Mouse (Mus musculus) CH12.LX (cell line): ENCODE measurements at regions not wholly inside any gene's neighbourhood (a gene's known extent, or its start where the extent isn't known, plus 50 kb on each side); places are given as distances from the start of the nearest gene placed in this dataset.

Experiments
- DNase-seq: peaks from one replicate; pipeline ENCODE4 v3.0.0-alpha.2; 2013; ENCODE audit errors: extremely low read depth
- H3K27ac ChIP-seq: 2 replicates; pipeline ENCODE4 v1.5.1; 2012; ENCODE audit warnings: low read depth, mild to moderate bottlenecking, control low read depth, moderate library complexity; ENCODE audit not compliant: insufficient read depth
- H3K27me3 ChIP-seq: replicated peaks from 2 replicates; pipeline ENCODE3; 2012; ENCODE audit warnings: inconsistent platforms
- H3K36me3 ChIP-seq, 2 experiments: replicated peaks in 1 of 2; 2 replicates each; pipeline versions ENCODE3 to v1.6.1; 2012; ENCODE audit warnings: inconsistent platforms in 1 of 2, low read length in 1 of 2, mild to moderate bottlenecking in 1 of 2, mixed read lengths in 1 of 2, moderate library complexity in 1 of 2; ENCODE audit not compliant: control insufficient read depth in 1 of 2, insufficient read depth in 1 of 2
- H3K4me1 ChIP-seq, 2 experiments: 2 replicates each; pipeline ENCODE4 v1.6.1; 2012; ENCODE audit warnings: inconsistent platforms in 1 of 2, moderate library complexity in 1 of 2; ENCODE audit not compliant: insufficient read depth in 2 of 2, control insufficient read depth in 1 of 2
- H3K4me2 ChIP-seq: 2 replicates; pipeline ENCODE4 v1.6.1; 2012; ENCODE audit warnings: low read depth, mild to moderate bottlenecking, control low read depth; ENCODE audit not compliant: poor library complexity, insufficient read depth, severe bottlenecking
- H3K4me3 ChIP-seq, 3 experiments: fragments of 150-350 bp in 1 of 3; sonication (generic) in 1 of 3; replicated peaks in 1 of 3; 2 replicates each; pipeline versions ENCODE3 to v1.5.1; 2011 to 2012; ENCODE audit warnings: low read depth in 2 of 3, low read length in 2 of 3, mild to moderate bottlenecking in 2 of 3, moderate library complexity in 2 of 3, control low read depth in 1 of 3, improper control_type of control experiment in 1 of 3, inconsistent platforms in 1 of 3, mixed read lengths in 1 of 3; ENCODE audit not compliant: poor library complexity in 1 of 3
- H3K79me2 ChIP-seq: replicated peaks from 2 replicates; pipeline ENCODE4 v1.6.1; 2012; ENCODE audit warnings: mild to moderate bottlenecking, moderate library complexity; ENCODE audit not compliant: control insufficient read depth, poor library complexity, insufficient read depth, severe bottlenecking; ENCODE audit errors: extremely low read depth
- H3K9ac ChIP-seq: 2 replicates; pipeline ENCODE4 v1.6.1; 2012; ENCODE audit warnings: low read depth, mild to moderate bottlenecking, control low read depth, moderate library complexity; ENCODE audit not compliant: insufficient read depth
- H3K9me3 ChIP-seq: replicated peaks from 2 replicates; pipeline ENCODE3; 2012; ENCODE audit warnings: low read length, inconsistent platforms, mixed read lengths
- CHD2 ChIP-seq: IDR thresholded peaks from 2 replicates; pipeline ENCODE4 v1.6.1; 2011; ENCODE audit warnings: low read length, improper control_type of control experiment
- CTCF ChIP-seq, 2 experiments: IDR thresholded peaks in 1 of 2; conservative IDR thresholded peaks in 1 of 2; 2 replicates each; pipeline ENCODE4 v1.5.1; 2011 to 2012; ENCODE audit warnings: low read depth in 2 of 2, low read length in 2 of 2, improper control_type of control experiment in 1 of 2, inconsistent platforms in 1 of 2, mild to moderate bottlenecking in 1 of 2, moderate library complexity in 1 of 2
- E2F4 ChIP-seq: IDR thresholded peaks from 2 replicates; pipeline ENCODE4 v1.6.1; 2011; ENCODE audit warnings: low read depth, low read length, improper control_type of control experiment; ENCODE audit not compliant: insufficient replicate concordance
- JUND ChIP-seq: conservative IDR thresholded peaks from 2 replicates; pipeline ENCODE4 v1.6.1; 2011; ENCODE audit warnings: low read depth, low read length, improper control_type of control experiment
- MAX ChIP-seq: IDR thresholded peaks from 2 replicates; pipeline ENCODE4 v1.6.1; 2011; ENCODE audit warnings: low read length, improper control_type of control experiment
- POLR2AphosphoS2 ChIP-seq: IDR thresholded peaks from 2 replicates; pipeline ENCODE4 v1.6.1; 2011; ENCODE audit warnings: low read depth, low read length, improper control_type of control experiment
- RCOR1 ChIP-seq: conservative IDR thresholded peaks from 2 replicates; pipeline ENCODE4 v1.6.1; 2012; ENCODE audit warnings: low read depth, mild to moderate bottlenecking, inconsistent platforms, low read length, improper control_type of control experiment
- SIN3A ChIP-seq: IDR thresholded peaks from 2 replicates; pipeline ENCODE4 v1.6.1; 2012; ENCODE audit warnings: low read length, improper control_type of control experiment, inconsistent platforms
- TBP ChIP-seq: conservative IDR thresholded peaks from 2 replicates; pipeline ENCODE4 v1.6.1; 2011; ENCODE audit warnings: low read depth, low read length, improper control_type of control experiment
- UBTF ChIP-seq: IDR thresholded peaks from 2 replicates; pipeline ENCODE4 v1.6.1; 2012; ENCODE audit warnings: low read depth, mild to moderate bottlenecking, inconsistent platforms, low read length, improper control_type of control experiment, moderate library complexity
- USF1 ChIP-seq: IDR thresholded peaks from 2 replicates; pipeline ENCODE4 v1.6.1; 2014; ENCODE audit warnings: low read depth, mild to moderate bottlenecking, inconsistent platforms, low read length, improper control_type of control experiment
- ZNF384 ChIP-seq: IDR thresholded peaks from 2 replicates; pipeline ENCODE4 v1.6.1; 2012; ENCODE audit warnings: low read depth, low read length, improper control_type of control experiment, inconsistent platforms
- dilution Hi-C: fragments of 300-500 bp; cut with MboI; formaldehyde crosslinking; loops from 2 replicates; pipeline ENCODE4 v1.14.3; 2020; ENCODE audit warnings: low sequenced_read_pairs; ENCODE audit not compliant: extremely low pct_unique_long_range_greater_than_20kb, extremely low pct_ligation_motif_present
- in situ Hi-C: fragments of 300-500 bp; cut with MboI; formaldehyde crosslinking; loops from 3 replicates; pipeline ENCODE4 v1.14.3; 2019; ENCODE audit warnings: low sequenced_read_pairs, low pct_ligation_motif_present, low pct_unique_long_range_greater_than_20kb, mixed read lengths

- Histone ChIP-seq H3K27me3 (peaks cover 15% of the 10 kb centered on the region), H3K9me3 (peaks cover 7% of the 10 kb centered on the region), H3K4me1 (no peaks in the 10 kb centered on the region), H3K27ac (no peak overlapping the region), H3K4me3 (no peak overlapping the region), H3K36me3 (no peaks in the 10 kb centered on the region), H3K4me2 (no peak overlapping the region), H3K9ac (no peak overlapping the region), H3K79me2 (no peaks in the 10 kb centered on the region)
- in situ Hi-C loops, result no loop called here
- no peak for DNase-seq
- TF ChIP-seq CHD2 (no peak), UBTF (no peak), RCOR1 (no peak)
- dilution Hi-C loops, result no loop called here
Measured at GRCm38 (mm10) chr7:124502760-124503159, 520.1 kb downstream of the Hs3st4 start.

GRCm38 (mm10) chr7:124549038-124549437 is 566.4 kb downstream of the Hs3st4 start:
- Histone ChIP-seq H3K4me1 (no peaks in the 10 kb centered on the region), H3K36me3 (no peaks in the 10 kb centered on the region), H3K4me3 (no peak overlapping the region), H3K9me3 (peaks cover 18% of the 10 kb centered on the region), H3K79me2 (no peaks in the 10 kb centered on the region), H3K27me3 (peaks cover 17% of the 10 kb centered on the region), H3K4me2 (no peak overlapping the region), H3K27ac (no peak overlapping the region), H3K9ac (no peak overlapping the region)
- dilution Hi-C loops (no loop called here), in situ Hi-C loops (no loop called here)
- no peak for DNase-seq
- TF ChIP-seq MAX (no peak), USF1 (no peak), E2F4 (no peak), ZNF384 (no peak), POLR2AphosphoS2 (no peak), JUND (no peak)

GRCm38 (mm10) chr7:124557213-124557612 is 574.5 kb downstream of the Hs3st4 start:
- dilution Hi-C loops, result no loop called here
- DNase-seq, result no peak
- Histone ChIP-seq H3K27me3 (peaks cover 10% of the 10 kb centered on the region), H3K79me2 (no peaks in the 10 kb centered on the region), H3K36me3 (no peaks in the 10 kb centered on the region), H3K9ac (no peak overlapping the region), H3K4me3 (no peak overlapping the region), H3K4me2 (no peak overlapping the region), H3K4me1 (no peaks in the 10 kb centered on the region), H3K9me3 (peaks cover 9% of the 10 kb centered on the region), H3K27ac (no peak overlapping the region)
- in situ Hi-C loops, result no loop called here
- TF ChIP-seq SIN3A (no peak), TBP (no peak), JUND (no peak), CTCF (conservative IDR thresholded peaks at IDR 0.05 in 1 of 2, IDR thresholded peaks at IDR 0.05 in 1 of 2; ENCODE audit: low read depth in 2 of 2, low read length in 2 of 2) (no peak)
